Mouse (Mus musculus) cortical plate, adult 2 months (tissue): ENCODE data around the gene Kbtbd7.

Experiments
- CTCF ChIP-seq: fragments of 200-500 bp; IDR thresholded peaks from 2 replicates; pipeline ENCODE4 v1.5.1; 2011; ENCODE audit warnings: mild to moderate bottlenecking, control low read depth, low read length; ENCODE audit not compliant: insufficient read depth; ENCODE audit errors: extremely low read depth
- POLR2A ChIP-seq: fragments of 200-500 bp; IDR thresholded peaks from 2 replicates; pipeline ENCODE4 v1.6.1; 2011; ENCODE audit warnings: mild to moderate bottlenecking, low read length, control low read depth; ENCODE audit not compliant: insufficient read depth; ENCODE audit errors: extremely low read depth

- TF ChIP-seq POLR2A = no peak
- no peak for TF ChIP-seq CTCF
Observed at GRCm38 (mm10) chr14:79460988-79461387, 34.7 kb downstream of the Kbtbd7 start.
